Mouse (Mus musculus) fat pad, adult 2 months (tissue): ENCODE results near the gene Fgd1.
A peak's percentile ranks its signal among the peaks of the same experiment; 100 is the strongest.

Experiments used
- DNase-seq: peaks from one replicate; pipeline ENCODE4 v3.0.0-alpha.2; 2011; ENCODE audit warnings: low read depth, low spot score; ENCODE audit errors: extremely low read depth

Fgd1 gene

GRCm38 (mm10) chrX:151085599-151085998 lies 39.6 kb downstream of the Fgd1 start:
- DNase-seq, result no peak

- DNase-seq, result no peak
These were observed 41.5 kb downstream of the Fgd1 start for GRCm38 (mm10) chrX:151087418-151087817.

- DNase-seq, result peak; percentile 5
These were observed 50.5 kb downstream of the Fgd1 start, which contains the start of gene Tsr2 for GRCm38 (mm10) chrX:151096171-151097058. Tsr2 (minus strand) TSS chrX:151096543.

GRCm38 (mm10) chrX:151107301-151108067 lies 61.5 kb downstream of the Fgd1 start:
- no peak for DNase-seq

GRCm38 (mm10) chrX:151116795-151117194 lies 70.8 kb downstream of the Fgd1 start:
- no peak for DNase-seq

DNA sequence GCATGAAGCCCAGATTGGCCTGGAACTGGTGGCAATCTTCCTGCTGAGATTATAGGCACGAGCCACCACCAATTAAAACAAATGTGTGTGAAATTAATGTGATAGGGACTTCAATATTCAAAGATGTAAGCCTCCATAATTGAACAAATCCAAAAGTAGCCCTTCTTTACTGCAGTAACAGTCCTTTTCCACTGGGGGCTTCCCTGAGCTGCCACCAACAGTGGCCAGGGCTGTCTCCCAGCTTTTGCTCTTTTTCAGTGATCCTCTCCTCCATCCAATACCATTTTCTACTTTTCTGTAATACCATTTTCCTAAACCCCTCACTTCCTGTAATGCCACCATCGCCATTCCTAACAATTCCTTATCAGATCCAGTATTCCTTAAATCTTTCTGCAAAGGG lies 71.5 kb downstream of the Fgd1 start:
- no peak for DNase-seq

- DNase-seq, result no peak
These were observed 78.0 kb downstream of the Fgd1 start for GRCm38 (mm10) chrX:151123933-151124332.

- no peak for DNase-seq
These were observed 84.5 kb downstream of the Fgd1 start for GRCm38 (mm10) chrX:151130493-151130892.

- DNase-seq, result no peak
These were observed 86.8 kb downstream of the Fgd1 start for GRCm38 (mm10) chrX:151132785-151133184.
